Mouse (Mus musculus): ENCODE measurements around the gene Fat2. TPM values are rescaled to one million over a fixed set of nuclear protein-coding genes. Genes with fewer than 3 reads are reported as not detected.

The Fat2 gene
- polyA plus RNA-seq, 1 experiment from 2014 or later = 0.03 TPM

Other genes starting within 250 kb of the Fat2 start
- gene Gm2a, start 238.4 kb downstream of the Fat2 start, polyA plus RNA-seq (2014; fragmentation: Nextera tagmentation; extraction: Ambion mirVana) = 14.0 and 15.0 TPM in 2 replicates
- not detected in 2 replicates for gene Slc36a3, start 184.9 kb downstream of the Fat2 start, polyA plus RNA-seq (2014; fragmentation: Nextera tagmentation; extraction: Ambion mirVana)
- gene Slc36a2, start 151.5 kb downstream of the Fat2 start, polyA plus RNA-seq (2014; fragmentation: Nextera tagmentation; extraction: Ambion mirVana) = not detected in 2 replicates
- gene Slc36a1, start 132.2 kb downstream of the Fat2 start, polyA plus RNA-seq (2014; fragmentation: Nextera tagmentation; extraction: Ambion mirVana) = 1.7 and 2.0 TPM in 2 replicates
- 411 and 428 TPM in 2 replicates for gene Sparc, start 86.6 kb upstream of the Fat2 start, polyA plus RNA-seq (2014; fragmentation: Nextera tagmentation; extraction: Ambion mirVana)
- 217 and 224 TPM in 2 replicates for gene Atox1, start 124.7 kb upstream of the Fat2 start, polyA plus RNA-seq (2014; fragmentation: Nextera tagmentation; extraction: Ambion mirVana)
- gene G3bp1, start 133.1 kb upstream of the Fat2 start, polyA plus RNA-seq (2014; fragmentation: Nextera tagmentation; extraction: Ambion mirVana) = 241 and 244 TPM in 2 replicates

Measured in midbrain, embryonic 11.5 days (tissue).